10 mouse cellular contexts compared by ENCODE assay signal in genomic region chr9:88705157-88705556, GRCm38 (mm10). TPM values are rescaled to one million over a fixed set of nuclear protein-coding genes. Genes with fewer than 3 reads are reported as not detected.
"Had no signal": no experiment of that assay in that cellular context is flagged by ENCODE, and none has a peak within 500 bp of the region (broad histone marks: within the 10 kb centered on the region; RNA-seq: fewer than 3 reads in every experiment).

No protein-coding gene starts in this region.

RNA-seq across cellular contexts. Expression of gene Bcl2a1d, which starts 26.6 kb away (rescaled TPM):
- total RNA-seq: heart, postnatal 4 days; hindbrain, postnatal 0 days; layer of hippocampus, adult 18-20 months; layer of hippocampus, adult 2 months; layer of hippocampus, postnatal 36 days had no signal
- polyA plus RNA-seq: heart, postnatal 0 days; hindbrain, embryonic 11.5 days; hindbrain, embryonic 12.5 days; hindbrain, embryonic 13.5 days; kidney, embryonic 14.5 days had no signal
